Mouse (Mus musculus) liver, adult 2 months (tissue): ENCODE results near the gene Alkbh1.

Experiments
- CTCF ChIP-seq: fragments of 200-500 bp; IDR thresholded peaks from 2 replicates; pipeline ENCODE4 v1.5.1; 2011; ENCODE audit warnings: low read depth, low read length, control low read depth
- POLR2A ChIP-seq: fragments of 200-500 bp; IDR thresholded peaks from 2 replicates; pipeline ENCODE4 v1.6.1; 2011; ENCODE audit warnings: low read length, control low read depth; ENCODE audit not compliant: insufficient read depth; ENCODE audit errors: extremely low read depth

- TF ChIP-seq CTCF (no peak), POLR2A (no peak)
Observed at GRCm38 (mm10) chr12:87389231-87389630, 54.6 kb downstream of the Alkbh1 start.
